Mouse (Mus musculus) thymus, adult 2 months (tissue): ENCODE measurements around the gene Lysmd1.

Source experiments
- CTCF ChIP-seq: fragments of 200-500 bp; IDR thresholded peaks from 2 replicates; pipeline ENCODE4 v1.5.1; 2012; ENCODE audit warnings: mild to moderate bottlenecking, control low read depth, low read length, moderate library complexity, borderline replicate concordance; ENCODE audit not compliant: control insufficient read depth, poor library complexity, insufficient read depth; ENCODE audit errors: extremely low read depth
- POLR2A ChIP-seq: fragments of 200-500 bp; IDR thresholded peaks from 2 replicates; pipeline ENCODE4 v1.6.1; 2012; ENCODE audit warnings: mild to moderate bottlenecking, low read length, control low read depth, moderate library complexity; ENCODE audit not compliant: control insufficient read depth, poor library complexity, insufficient read depth; ENCODE audit errors: extremely low read depth

DNA sequence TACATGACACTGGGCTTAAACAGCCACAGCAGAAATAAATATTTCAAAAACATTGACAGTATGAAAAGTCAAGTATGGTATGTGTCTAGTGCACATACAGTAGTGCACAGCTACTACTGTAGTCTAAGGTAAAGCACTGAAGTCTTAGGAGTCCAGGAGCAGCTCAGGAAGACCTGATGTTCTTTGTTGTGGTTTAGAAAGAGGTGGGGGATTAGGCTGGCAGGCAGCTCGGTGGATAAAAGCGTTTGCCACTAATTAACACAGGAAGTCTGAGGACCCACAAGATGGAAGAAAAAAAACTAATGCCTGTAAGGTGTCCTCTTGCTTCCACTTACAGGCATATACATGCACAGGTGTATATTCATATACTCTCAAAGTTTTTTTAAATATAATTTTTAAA, 33.0 kb upstream of the Lysmd1 start:
- TF ChIP-seq CTCF (no peak), POLR2A (no peak)
